Mouse (Mus musculus) monocyte, adult 5-6 weeks (primary cell): ENCODE results near the gene Apobec1. TPM values are rescaled to one million over a fixed set of nuclear protein-coding genes. Genes with fewer than 3 reads are reported as not detected.

Experiments
- ATAC-seq: fragments of 153-309, 156-312 bp; replicated peaks from 2 replicates; pipeline ENCODE4 v1.8.0; 2017; ENCODE audit warnings: mild to moderate bottlenecking; ENCODE audit not compliant: low TSS enrichment, insufficient number of reproducible peaks, severe bottlenecking, poor library complexity, low FRiP score
- total RNA-seq: library from RNA; stranded (forward); fragments of 200-1000, 200-491, 200-594 nt; gene quantifications from 3 replicates; pipeline ENCODE4 v1.2.3, GENCODE M21; 2017

The Apobec1 gene
- total RNA-seq, 1 experiment from 2014 or later: 170 TPM

DNA sequence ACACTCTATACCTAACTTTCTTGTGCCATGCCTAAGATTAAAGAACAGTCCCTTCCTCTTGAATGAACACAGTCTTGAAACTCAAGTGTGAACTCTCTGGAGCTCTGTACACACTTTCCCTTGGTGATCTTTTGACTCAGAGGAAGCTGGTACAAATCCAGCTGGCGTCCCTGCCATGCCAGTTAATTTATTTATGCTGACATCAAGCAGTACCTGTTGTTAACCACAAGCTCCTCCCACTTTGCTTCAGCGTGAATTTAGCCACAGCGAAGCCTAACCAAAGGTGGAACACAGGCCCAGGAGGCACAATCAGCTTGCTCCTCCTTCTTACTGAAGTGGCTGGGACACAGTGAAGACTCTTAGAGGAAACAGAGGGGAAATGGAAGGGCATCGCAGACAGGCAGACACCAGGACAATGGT is 69.4 kb downstream of the Apobec1 start:
- ATAC-seq: 0 out of 2 replicates have a peak, but pooled peaks have one; percentile 31

GRCm38 (mm10) chr6:122531466-122532174 is 70.6 kb downstream of the Apobec1 start:
- no peak for ATAC-seq

DNA sequence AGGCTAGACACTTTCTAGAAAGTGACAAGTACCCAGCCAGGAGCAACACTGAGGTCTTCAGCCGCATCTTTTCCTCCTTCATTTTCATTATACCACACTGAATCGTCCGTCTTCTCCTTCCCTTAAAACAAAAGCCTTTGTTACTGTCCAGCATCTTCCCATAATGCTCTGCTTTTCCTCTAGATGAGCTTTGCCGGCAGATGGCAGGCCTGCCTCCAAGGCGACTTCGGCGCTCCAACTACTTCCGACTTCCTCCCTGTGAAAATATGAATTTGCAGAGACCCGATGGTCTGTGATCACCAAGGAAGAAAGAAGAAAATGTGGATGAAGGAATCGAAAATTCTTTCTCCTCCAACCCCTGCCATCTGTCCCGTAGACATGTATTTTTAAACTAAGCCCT is 74.1 kb downstream of the Apobec1 start:
- no peak for ATAC-seq

Other genes starting within 250 kb of the Apobec1 start
- gene Rimklb, start 103.7 kb downstream of the Apobec1 start, total RNA-seq: not detected in 3 replicates
- not detected in 3 replicates for gene Mfap5, start 96.6 kb downstream of the Apobec1 start, total RNA-seq
- 1.6 TPM in 1 of 3 replicates, not detected in the others for gene Aicda, start 48.6 kb downstream of the Apobec1 start, total RNA-seq
- gene Gdf3, start 7.6 kb upstream of the Apobec1 start, total RNA-seq: 1.7 to 3.5 TPM (median 2.5 TPM) in 3 replicates
- gene Dppa3, start 24.0 kb upstream of the Apobec1 start, total RNA-seq: 8.6 TPM in 1 of 3 replicates, not detected in the others
- not detected in 3 replicates for gene Nanog, start 105.0 kb upstream of the Apobec1 start, total RNA-seq
- 57.5 to 73.6 TPM (median 60.1 TPM) in 3 replicates for gene Slc2a3, start 199.2 kb upstream of the Apobec1 start, total RNA-seq
- gene Foxj2, start 217.5 kb upstream of the Apobec1 start, total RNA-seq: 17.1 to 28.8 TPM (median 25.1 TPM) in 3 replicates